Mouse (Mus musculus) stomach, postnatal 0 days (tissue): ENCODE data around the gene Rcan2.

Experiments
- CTCF ChIP-seq: IDR thresholded peaks from 2 replicates; pipeline ENCODE4 v1.5.1; 2016; ENCODE audit warnings: antibody characterized with exemption, low read depth, mild to moderate bottlenecking, moderate library complexity
- EP300 ChIP-seq: optimal IDR thresholded peaks from 2 replicates; pipeline ENCODE3; 2016; ENCODE audit warnings: antibody characterized with exemption

GRCm38 (mm10) chr17:43953535-43953918 lies 152.4 kb downstream of the Rcan2 start:
- TF ChIP-seq CTCF (no peak), EP300 (no peak)
